Mouse (Mus musculus): ENCODE results near the gene Eral1.

Gene Eral1

DNA sequence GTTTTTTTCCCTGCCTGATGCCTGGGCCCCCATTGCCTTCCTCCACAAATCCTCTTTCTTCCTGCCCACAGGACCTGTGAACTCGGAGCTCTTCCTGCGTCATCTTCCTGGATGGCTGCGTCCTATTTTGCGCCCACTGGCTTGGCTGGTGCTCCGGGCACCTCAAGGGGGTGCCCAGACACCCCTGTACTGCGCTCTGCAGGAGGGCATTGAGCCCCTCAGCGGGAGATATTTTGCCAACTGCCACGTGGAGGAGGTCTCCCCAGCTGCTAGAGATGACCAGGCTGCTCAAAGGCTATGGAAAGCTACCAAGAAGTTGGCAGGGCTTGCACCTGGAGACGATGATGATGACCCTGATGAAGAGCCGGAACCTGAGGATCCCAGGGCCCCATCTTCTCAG, 43.4 kb downstream of the Eral1 start:
- no peak for DNase-seq

- no peak for DNase-seq
Observed at GRCm38 (mm10) chr11:78033931-78034617, 46.1 kb downstream of the Eral1 start.

- no peak for DNase-seq
Observed at GRCm38 (mm10) chr11:78032809-78033195, 47.4 kb downstream of the Eral1 start.

DNA sequence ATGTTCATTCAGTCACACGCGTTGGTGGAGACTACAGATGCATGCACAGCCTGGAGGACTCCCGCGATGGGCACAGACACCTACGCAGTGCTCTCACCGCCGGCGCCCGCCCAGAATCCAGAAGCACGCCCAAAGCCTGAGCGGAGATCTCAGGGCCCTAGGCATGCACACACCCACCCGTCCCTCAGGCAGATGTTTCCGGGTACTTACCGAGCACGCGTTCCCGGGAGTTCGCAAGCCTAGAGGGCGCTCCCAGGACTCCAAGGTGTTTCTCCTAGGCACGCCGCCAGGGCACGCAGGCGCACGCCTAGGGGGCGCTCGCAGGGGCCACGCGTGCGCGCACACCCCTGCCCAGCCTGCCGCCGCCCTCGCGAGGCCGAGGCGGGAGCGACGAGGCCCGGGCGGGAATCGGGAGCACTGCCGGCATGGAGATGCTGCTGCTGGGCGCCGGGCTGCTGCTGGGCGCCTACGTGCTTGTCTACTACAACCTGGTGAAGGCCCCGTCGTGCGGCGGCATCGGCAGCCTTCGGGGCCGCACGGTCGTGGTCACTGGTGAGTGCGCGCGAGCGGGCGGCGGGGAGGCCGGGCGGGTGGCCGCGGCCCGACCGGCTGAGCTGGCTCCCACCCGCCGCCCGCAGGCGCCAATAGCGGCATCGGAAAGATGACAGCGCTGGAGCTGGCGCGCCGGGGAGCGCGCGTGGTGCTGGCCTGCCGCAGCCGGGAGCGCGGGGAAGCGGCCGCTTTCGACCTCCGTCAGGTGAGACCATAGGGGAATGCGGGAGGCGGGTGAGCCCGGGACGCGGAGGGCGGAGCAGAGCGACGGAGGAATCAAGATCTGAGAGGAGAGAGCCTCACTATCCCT, 48.0 kb downstream of the Eral1 start, which contains the start of gene Dhrs13:
Gene Dhrs13, plus strand, starts transcription at position 334 of the 862 bp plus-strand sequence.
- DNase-seq, result peak; percentile 94 to 97

- no peak for DNase-seq
Observed at GRCm38 (mm10) chr11:78031389-78031788, 48.8 kb downstream of the Eral1 start.

GRCm38 (mm10) chr11:78030600-78030999, 49.6 kb downstream of the Eral1 start:
- DNase-seq, result no peak

GRCm38 (mm10) chr11:78029240-78029639, 50.9 kb downstream of the Eral1 start:
- no peak for DNase-seq

DNA sequence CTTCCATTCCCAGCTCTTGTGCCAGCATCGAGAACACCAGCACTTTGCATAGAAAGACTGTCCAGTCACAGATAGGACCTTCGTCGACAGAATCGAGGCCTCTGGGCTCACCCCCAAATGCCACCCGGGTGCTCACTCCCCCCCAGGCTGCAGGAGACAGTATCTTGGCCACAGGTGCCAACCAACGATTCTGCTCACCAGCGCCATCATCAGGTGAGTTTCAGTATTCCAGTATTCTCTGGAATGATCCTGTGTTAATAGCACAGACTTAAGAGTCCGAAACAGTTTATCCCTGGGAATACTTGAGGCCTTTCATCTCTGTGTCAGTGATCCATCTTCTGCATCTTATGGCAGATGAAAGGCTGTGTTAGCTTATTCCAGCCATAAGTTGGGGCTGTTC, 56.6 kb downstream of the Eral1 start:
- peak; percentile 48 to 55 for DNase-seq

Data from kidney, postnatal 4 days (tissue).